Mouse (Mus musculus) CH12.LX (cell line): ENCODE measurements around the gene 6430548M08Rik.

Source experiments
- CHD2 ChIP-seq: IDR thresholded peaks from 2 replicates; pipeline ENCODE4 v1.6.1; 2011; ENCODE audit warnings: low read length, improper control_type of control experiment
- CTCF ChIP-seq, 2 experiments: IDR thresholded peaks in 1 of 2; conservative IDR thresholded peaks in 1 of 2; 2 replicates each; pipeline ENCODE4 v1.5.1; 2011 to 2012; ENCODE audit warnings: low read depth in 2 of 2, low read length in 2 of 2, improper control_type of control experiment in 1 of 2, inconsistent platforms in 1 of 2, mild to moderate bottlenecking in 1 of 2, moderate library complexity in 1 of 2
- EP300 ChIP-seq: IDR thresholded peaks from 2 replicates; pipeline ENCODE4 v1.6.1; 2011; ENCODE audit warnings: low read length, improper control_type of control experiment
- HCFC1 ChIP-seq: IDR thresholded peaks from 2 replicates; pipeline ENCODE4 v1.6.1; 2012; ENCODE audit warnings: low read depth, mild to moderate bottlenecking, inconsistent platforms, low read length, improper control_type of control experiment
- MAX ChIP-seq: IDR thresholded peaks from 2 replicates; pipeline ENCODE4 v1.6.1; 2011; ENCODE audit warnings: low read length, improper control_type of control experiment
- MEF2A ChIP-seq: IDR thresholded peaks from 2 replicates; pipeline ENCODE4 v1.6.1; 2014; ENCODE audit warnings: low read depth, mild to moderate bottlenecking, inconsistent platforms, low read length, improper control_type of control experiment, borderline replicate concordance
- MYC ChIP-seq: IDR thresholded peaks from 2 replicates; pipeline ENCODE4 v1.6.1; 2011; ENCODE audit warnings: low read depth, mild to moderate bottlenecking, improper control_type of control experiment, low read length
- POLR2A ChIP-seq: IDR thresholded peaks from 2 replicates; pipeline ENCODE4 v1.6.1; 2011; ENCODE audit warnings: low read depth, mild to moderate bottlenecking, improper control_type of control experiment, low read length
- ZMIZ1 ChIP-seq: IDR thresholded peaks from 2 replicates; pipeline ENCODE4 v1.6.1; 2012; ENCODE audit warnings: low read depth, mild to moderate bottlenecking, inconsistent platforms, low read length, improper control_type of control experiment
- ZNF384 ChIP-seq: IDR thresholded peaks from 2 replicates; pipeline ENCODE4 v1.6.1; 2012; ENCODE audit warnings: low read depth, low read length, improper control_type of control experiment, inconsistent platforms

DNA sequence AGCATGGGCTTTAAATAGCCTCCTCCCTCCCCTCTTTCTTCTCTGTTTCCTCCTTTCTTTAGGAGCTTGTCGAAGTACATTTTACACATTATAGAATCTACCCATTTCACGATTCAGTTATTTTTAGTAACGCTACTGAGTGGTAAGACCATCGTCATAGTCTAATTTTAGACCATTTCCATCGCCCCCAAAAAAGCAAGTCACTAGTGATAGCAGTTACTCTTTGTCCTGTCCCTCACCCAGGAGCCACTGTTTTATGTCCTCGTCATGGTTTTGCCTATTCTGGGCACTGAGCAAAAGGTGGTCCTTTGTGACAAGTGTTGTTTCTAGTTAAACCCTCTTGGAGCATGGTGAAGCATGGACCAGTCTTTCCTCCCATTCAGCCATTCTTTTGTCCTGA, 6.0 kb downstream of the 6430548M08Rik start:
- TF ChIP-seq CHD2 = no peak
- no peak for TF ChIP-seq CTCF (conservative IDR thresholded peaks at IDR 0.05 in 1 of 2, IDR thresholded peaks at IDR 0.05 in 1 of 2; ENCODE audit: low read depth in 2 of 2, low read length in 2 of 2)
- no peak for TF ChIP-seq EP300
- no peak for TF ChIP-seq ZNF384
- no peak for TF ChIP-seq MEF2A
- no peak for TF ChIP-seq POLR2A
- TF ChIP-seq HCFC1 = no peak
- no peak for TF ChIP-seq MAX
- TF ChIP-seq ZMIZ1 = no peak
- no peak for TF ChIP-seq MYC
